ENCODE assay signal across 30 mouse cellular contexts in genomic region chr1:127796752-127797151, GRCm38 (mm10). TPM values are rescaled to one million over a fixed set of nuclear protein-coding genes. Genes with fewer than 3 reads are reported as not detected.
DNase-seq lines count a peak whose midpoint lies in the region; ATAC-seq and TF ChIP-seq lines count a peak whose summit lies in the region.
"Had no signal": no experiment of that assay in that cellular context is flagged by ENCODE, and none has a peak within 500 bp of the region (broad histone marks: within the 10 kb centered on the region; RNA-seq: fewer than 3 reads in every experiment).

No protein-coding gene starts in this region.

- H3K4me2 ChIP-seq in stomach, embryonic 16.5 days (ENCODE audit: low read depth, low read length): no peak overlapping the region
- H3K4me2 ChIP-seq: embryonic facial prominence, embryonic 15.5 days; heart, embryonic 12.5 days; hindbrain, embryonic 14.5 days had no signal

- 60% methylated on average over 1 of the region's 1 CpGs for WGBS in stomach, embryonic 16.5 days

- no peak overlapping the region for H3K4me3 ChIP-seq in bone marrow macrophage, adult 2 months (ENCODE audit: insufficient read depth, low read length)
- no peak overlapping the region for H3K4me3 ChIP-seq in stomach, embryonic 16.5 days (replicated peaks; ENCODE audit: low read length)
- H3K4me3 ChIP-seq: embryonic facial prominence, embryonic 15.5 days; heart, embryonic 12.5 days; hindbrain, embryonic 10.5 days had no signal

- no peaks in the 10 kb centered on the region for H3K9me3 ChIP-seq in stomach, embryonic 16.5 days (replicated peaks; ENCODE audit: control insufficient read depth, low read length)
- H3K9me3 ChIP-seq: embryonic facial prominence, embryonic 15.5 days; G1E; heart, embryonic 12.5 days; hindbrain, embryonic 10.5 days had no signal

- ATAC-seq in stomach, embryonic 16.5 days (ENCODE audit: insufficient read depth, low FRiP score): no peak
- ATAC-seq: forebrain, embryonic 14.5 days; forebrain, postnatal 0 days; hindbrain, postnatal 0 days; intestine, embryonic 16.5 days; Patski had no signal

- H3K36me3 ChIP-seq in stomach, embryonic 16.5 days (ENCODE audit: control insufficient read depth, insufficient read depth, low read length): peaks cover 11% of the 10 kb centered on the region

- peak; percentile 80 for DNase-seq in heart, adult 11 months
- DNase-seq in heart, postnatal 36 days: no peak
- DNase-seq in R1 (ENCODE audit: low read depth, low spot score): peak; percentile 24
- no peak for DNase-seq in spleen, postnatal 14 days (ENCODE audit: low spot score in 2 of 2)
- DNase-seq in gastrocnemius, postnatal 36 days: no peak
- DNase-seq: adrenal gland, postnatal 10 days; adrenal gland, postnatal 36 days; B cell, adult 2 months; cerebellum, adult 11 months; cerebellum, adult 2 months; cerebellum, adult 9-11 months; cerebellum, postnatal 25 days; forebrain, postnatal 0 days; heart, adult 18-20 months; heart, postnatal 14 days; kidney, adult 18-20 months had no signal

- H3K27ac ChIP-seq in bone marrow macrophage, adult 2 months (ENCODE audit: insufficient read depth, low read depth, low read length): peak overlapping the region; percentile 60
- H3K27ac ChIP-seq in stomach, embryonic 16.5 days (ENCODE audit: low read length): peak overlapping the region; percentile 53
- H3K27ac ChIP-seq: embryonic facial prominence, embryonic 15.5 days; hindbrain, embryonic 10.5 days; hindbrain, embryonic 14.5 days; hindbrain, postnatal 0 days had no signal

- no peak overlapping the region for H3K9ac ChIP-seq in stomach, embryonic 16.5 days (ENCODE audit: low read length)
- H3K9ac ChIP-seq: embryonic facial prominence, embryonic 15.5 days; forebrain, postnatal 0 days; heart, embryonic 12.5 days; hindbrain, embryonic 14.5 days had no signal

- peaks cover 15% of the 10 kb centered on the region for H3K4me1 ChIP-seq in bone marrow macrophage, adult 2 months (ENCODE audit: control insufficient read depth, insufficient read depth, low read length)
- H3K4me1 ChIP-seq in stomach, embryonic 16.5 days (ENCODE audit: control insufficient read depth, insufficient read depth, low read length): peaks cover 5% of the 10 kb centered on the region; the same call in 1 of the 2 replicates
- H3K4me1 ChIP-seq: hindbrain, embryonic 10.5 days had no signal

- intact Hi-C loops in heart, postnatal 36 days (cut with DNase I): no loop called here
- intact Hi-C loops in gastrocnemius, postnatal 36 days (cut with DNase I): no loop called here

- H3K27me3 ChIP-seq in stomach, embryonic 16.5 days (ENCODE audit: control insufficient read depth, insufficient read depth, low read length): no peaks in the 10 kb centered on the region
- H3K27me3 ChIP-seq: CH12.LX; embryonic facial prominence, embryonic 15.5 days; heart, embryonic 12.5 days; Patski had no signal

- no peak for TF ChIP-seq CTCF in bone marrow macrophage, adult 2 months (IDR thresholded peaks at IDR 0.05; ENCODE audit: low read depth, low read length)

- no peak for TF ChIP-seq POLR2A in bone marrow macrophage, adult 2 months (IDR thresholded peaks at IDR 0.05; ENCODE audit: borderline replicate concordance, low read depth, low read length)

RNA-seq across cellular contexts. Expression of gene Ccnt2, which starts 22.8 kb away (rescaled TPM):
- 10 to 100 TPM; 20.9 to 26.6 TPM for total RNA-seq in heart, postnatal 36 days (2021)
- polyA plus RNA-seq in bone marrow macrophage, adult 2 months (2012; ENCODE audit: insufficient read depth, insufficient read length, missing spikeins): 45.0 and 46.4 TPM in 2 replicates
- polyA plus RNA-seq in stomach, embryonic 16.5 days (2015; fragmentation: Nextera tagmentation; extraction: Ambion mirVana): 74.8 and 80.8 TPM in 2 replicates
- 10 to 100 TPM; 20.2 to 22.7 TPM for total RNA-seq in gastrocnemius, postnatal 36 days (2021)

RNA-seq across cellular contexts. Expression of gene Map3k19, which starts 58.1 kb away (rescaled TPM):
- under 1 TPM in 1 of 2 experiments, not detected in 1; 0.05 TPM for total RNA-seq in heart, postnatal 36 days (2021)
- polyA plus RNA-seq in bone marrow macrophage, adult 2 months (2012; ENCODE audit: insufficient read depth, insufficient read length, missing spikeins): not detected in 2 replicates
- polyA plus RNA-seq in stomach, embryonic 16.5 days (2015; fragmentation: Nextera tagmentation; extraction: Ambion mirVana): not detected in 2 replicates
- not detected for total RNA-seq in gastrocnemius, postnatal 36 days (2021)
- total RNA-seq: gastrocnemius, postnatal 4 days had no signal
- polyA plus RNA-seq: forebrain, embryonic 11.5 days; G1E; heart, embryonic 12.5 days; intestine, embryonic 16.5 days; Patski had no signal

Comparison
In these comparisons a context has a peak if more than half of its experiments do, and no peak if none do; other contexts are left out.
1. DNase-seq: peak in heart, adult 11 months (single experiment) and R1 (single experiment); none in heart, postnatal 36 days (0 of 2), spleen, postnatal 14 days (0 of 2) and gastrocnemius, postnatal 36 days (0 of 2).